Mouse (Mus musculus) CH12F3 (cell line): ENCODE results near the gene Ntrk3.

ENCODE experiments used
- in situ Hi-C: fragments of 300-500 bp; cut with MboI; formaldehyde crosslinking; loops from 2 replicates; pipeline ENCODE4 v1.14.3; 2020; ENCODE audit warnings: low sequenced_read_pairs

Gene Ntrk3

GRCm38 (mm10) chr7:78643667-78644066, 94.1 kb downstream of the Ntrk3 start:
- in situ Hi-C loops: no loop called here

DNA sequence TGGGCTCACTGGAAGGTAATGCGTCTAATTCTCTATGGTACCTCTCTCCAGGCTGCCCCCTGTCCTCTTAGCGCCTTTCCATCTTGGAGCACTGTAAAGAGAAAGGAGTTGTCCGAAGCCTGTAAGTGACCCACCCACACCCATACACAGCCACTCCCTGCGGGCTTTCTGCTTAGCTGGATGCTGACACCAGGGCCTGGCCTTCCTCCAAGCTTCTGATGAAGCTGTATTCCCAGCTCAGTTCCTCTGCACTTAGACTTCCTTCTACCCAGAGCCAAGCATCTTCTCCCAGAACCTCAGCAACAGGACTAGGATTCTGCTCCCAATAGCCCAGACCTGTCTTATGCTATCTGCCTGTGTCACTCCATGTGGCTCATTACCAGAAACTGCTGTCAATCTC, 114.1 kb downstream of the Ntrk3 start:
- in situ Hi-C loops: no loop called here

DNA sequence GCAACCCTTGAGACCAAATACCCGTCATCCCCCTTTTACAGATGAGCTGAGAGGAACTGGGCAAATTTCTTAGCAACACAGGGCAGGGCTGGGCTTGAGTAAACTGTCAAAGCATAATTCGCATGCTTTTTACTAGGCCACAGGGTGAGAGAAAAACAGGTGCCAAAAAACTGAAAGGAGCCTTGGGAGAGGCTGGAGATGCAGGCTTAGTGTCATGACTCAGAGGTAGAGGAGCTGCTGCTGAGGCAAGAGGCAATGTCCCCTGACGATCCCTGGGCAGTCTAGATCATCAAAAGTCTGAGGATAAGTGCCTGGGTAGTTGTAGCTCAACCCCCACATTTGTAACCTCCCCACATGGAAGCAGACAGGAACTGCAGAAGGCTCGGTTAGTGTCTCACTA, 116.7 kb downstream of the Ntrk3 start:
- in situ Hi-C loops: no loop called here

DNA sequence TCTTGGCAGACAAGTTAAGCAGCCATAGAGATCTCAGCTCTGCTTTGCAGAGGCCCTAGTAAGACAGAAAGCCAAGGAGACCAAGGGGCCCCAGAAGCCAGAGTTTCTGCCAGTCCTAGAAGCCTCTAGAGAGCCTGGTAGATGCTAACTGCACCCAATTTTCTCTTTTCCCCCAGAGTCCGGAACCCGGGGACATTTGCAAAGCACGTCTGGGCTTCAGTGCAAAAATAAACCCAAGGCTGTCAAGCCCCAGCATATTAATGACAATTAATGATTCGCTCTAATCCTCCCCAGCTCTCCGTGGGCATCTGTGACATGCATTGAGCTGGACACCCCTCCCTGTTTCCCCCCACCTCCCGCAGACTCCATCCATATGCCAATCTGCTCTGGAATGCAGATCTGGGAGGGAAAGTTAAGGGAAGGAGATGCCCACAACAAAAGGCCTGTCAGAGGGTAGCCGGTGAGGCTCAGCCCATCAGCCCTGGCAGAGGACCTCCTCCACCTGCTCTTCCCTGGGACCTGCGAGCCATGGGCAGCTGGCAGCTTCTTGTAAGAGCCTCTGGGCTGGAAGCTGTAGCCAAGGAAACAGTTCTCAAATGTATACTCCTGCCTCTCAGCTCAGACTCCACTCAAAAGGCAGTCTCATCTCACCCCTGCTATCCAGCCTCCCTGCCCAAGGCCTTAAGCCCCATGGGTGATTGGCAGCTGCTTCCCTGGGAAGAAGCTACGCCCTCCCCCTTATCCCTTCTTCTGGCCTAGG, 117.8 kb downstream of the Ntrk3 start:
- in situ Hi-C loops: no loop called here

GRCm38 (mm10) chr7:78605538-78606130, 132.2 kb downstream of the Ntrk3 start:
- in situ Hi-C loops: no loop called here

GRCm38 (mm10) chr7:78603922-78604321, 133.9 kb downstream of the Ntrk3 start:
- in situ Hi-C loops: no loop called here

DNA sequence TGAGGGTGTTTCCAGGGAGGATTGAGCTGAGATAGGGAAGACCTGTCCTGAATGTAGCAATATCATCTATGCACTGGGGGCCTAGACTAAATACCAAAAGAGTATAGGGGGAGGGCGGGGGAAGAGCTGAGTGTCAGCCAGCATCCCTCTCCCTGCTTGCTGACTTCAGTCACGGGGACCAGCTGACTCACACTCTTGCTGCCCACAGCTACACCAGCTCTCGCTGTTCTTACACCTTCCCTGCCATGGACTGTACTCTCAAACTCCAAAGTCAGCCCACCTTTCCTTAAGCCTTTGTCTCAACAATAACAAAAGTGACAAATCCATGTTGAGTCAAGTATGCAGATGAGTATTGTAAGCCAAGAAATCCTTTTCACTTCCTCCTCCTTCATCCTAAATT, 136.0 kb downstream of the Ntrk3 start:
- in situ Hi-C loops: no loop called here

DNA sequence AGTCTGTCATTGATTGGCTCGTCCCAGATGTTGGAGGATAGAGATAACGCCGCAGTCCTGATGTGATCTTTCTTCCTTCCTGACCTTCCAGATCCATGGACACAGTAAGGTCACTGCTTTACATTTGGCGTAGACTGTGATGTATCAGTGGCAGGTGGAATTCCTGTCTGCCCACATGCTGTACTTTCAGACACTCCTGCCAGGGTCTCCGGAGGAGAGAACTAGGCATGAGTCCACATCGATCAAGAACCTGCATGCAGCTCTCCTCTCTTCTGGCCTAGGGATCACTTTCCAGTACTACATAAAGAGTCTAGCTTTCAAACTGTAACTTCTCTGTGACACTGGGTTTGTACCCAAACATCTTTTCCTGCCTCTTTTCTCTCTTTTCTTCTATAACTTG, 136.9 kb downstream of the Ntrk3 start:
- in situ Hi-C loops: no loop called here

GRCm38 (mm10) chr7:78599941-78600677, 137.7 kb downstream of the Ntrk3 start:
- in situ Hi-C loops: no loop called here

GRCm38 (mm10) chr7:78598147-78598546, 139.7 kb downstream of the Ntrk3 start:
- in situ Hi-C loops: no loop called here

DNA sequence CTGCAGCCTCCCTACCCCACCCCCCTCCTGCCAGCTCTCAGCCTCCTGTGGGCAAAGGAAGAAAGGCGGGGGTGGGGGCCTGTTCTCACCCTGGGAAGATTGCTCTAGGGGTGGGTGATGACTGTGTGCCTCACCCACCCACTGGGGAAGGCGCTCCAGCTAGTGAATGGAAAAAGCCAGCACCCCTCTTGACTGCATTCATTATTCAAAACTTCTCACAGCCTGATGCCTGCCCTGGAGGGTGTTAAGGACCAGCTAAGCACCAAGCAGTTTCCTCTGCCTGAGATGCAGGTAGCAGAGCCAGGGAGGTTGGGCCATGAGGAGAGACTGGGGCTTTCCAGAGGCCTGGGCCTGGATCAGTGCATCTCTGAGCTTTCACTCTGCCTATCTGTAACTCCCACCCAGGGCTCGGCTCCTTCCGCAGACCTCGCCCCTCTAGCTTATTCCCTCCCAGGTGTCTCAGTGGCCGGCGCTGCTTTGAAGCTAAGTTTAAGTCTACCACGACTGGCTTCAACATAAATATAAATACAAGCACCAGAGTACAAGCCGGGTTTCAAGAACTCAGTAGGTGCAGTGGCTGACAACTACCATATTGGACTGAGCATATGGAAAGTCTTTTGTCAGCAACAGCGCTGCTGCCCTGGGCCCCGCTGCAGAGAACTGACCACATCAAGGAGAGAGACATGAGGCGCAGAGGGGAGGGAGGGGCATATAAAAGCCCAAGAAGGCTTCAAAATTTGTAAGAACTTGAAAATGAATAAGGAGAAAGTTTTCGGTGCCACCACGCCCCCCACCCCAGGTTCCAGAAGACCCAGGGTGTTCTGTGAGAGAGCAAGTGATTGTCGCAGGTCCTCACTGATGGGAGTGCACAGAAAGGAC, 140.3 kb downstream of the Ntrk3 start:
- in situ Hi-C loops: no loop called here

GRCm38 (mm10) chr7:78596556-78596955, 141.3 kb downstream of the Ntrk3 start:
- in situ Hi-C loops: no loop called here

- in situ Hi-C loops: no loop called here
These were observed 141.9 kb downstream of the Ntrk3 start for GRCm38 (mm10) chr7:78595895-78596294.

DNA sequence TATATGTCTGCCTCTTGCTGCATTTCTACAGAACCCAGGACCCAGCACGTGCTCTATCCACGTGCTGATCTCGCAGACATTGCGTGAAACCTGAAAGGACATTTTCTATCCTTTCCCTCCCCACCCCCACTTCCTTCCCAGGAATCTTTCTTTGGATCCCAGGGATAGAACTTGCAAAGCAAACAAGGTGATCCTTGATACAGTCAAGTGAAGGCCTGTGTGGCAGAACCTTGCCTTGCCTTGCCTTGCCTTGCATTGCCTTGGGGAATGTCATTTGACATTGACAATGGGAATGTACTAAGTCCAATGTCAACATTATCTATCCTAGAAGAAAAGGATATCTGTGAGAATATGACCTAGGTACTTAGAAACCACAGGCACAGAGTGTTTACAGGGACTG, 144.9 kb downstream of the Ntrk3 start:
- in situ Hi-C loops: no loop called here

- in situ Hi-C loops: no loop called here
These were observed 145.6 kb downstream of the Ntrk3 start for GRCm38 (mm10) chr7:78592172-78592571.

DNA sequence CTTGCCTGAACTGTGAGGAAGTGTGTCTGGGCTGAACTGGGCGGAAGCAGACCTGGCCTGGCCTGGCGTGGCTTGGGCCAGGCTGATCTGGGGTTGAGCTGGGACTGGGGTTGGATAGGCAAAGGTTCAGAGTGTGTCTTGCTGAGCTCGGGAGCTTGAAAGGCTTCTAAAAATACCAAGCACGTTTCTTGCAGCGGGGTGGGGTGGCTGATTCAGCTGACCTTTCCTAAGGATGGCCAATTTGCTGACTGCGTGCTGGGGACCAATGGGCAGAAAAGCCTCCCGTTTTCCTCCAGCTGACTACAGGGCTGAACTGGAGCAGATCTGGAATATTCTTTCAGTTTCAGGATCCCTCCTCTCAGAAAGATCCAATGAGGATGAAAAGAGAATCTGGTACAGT, 148.0 kb downstream of the Ntrk3 start:
- in situ Hi-C loops: no loop called here

GRCm38 (mm10) chr7:78586800-78587199, 151.0 kb downstream of the Ntrk3 start:
- in situ Hi-C loops: no loop called here

GRCm38 (mm10) chr7:78585960-78586359, 151.9 kb downstream of the Ntrk3 start:
- in situ Hi-C loops: no loop called here

DNA sequence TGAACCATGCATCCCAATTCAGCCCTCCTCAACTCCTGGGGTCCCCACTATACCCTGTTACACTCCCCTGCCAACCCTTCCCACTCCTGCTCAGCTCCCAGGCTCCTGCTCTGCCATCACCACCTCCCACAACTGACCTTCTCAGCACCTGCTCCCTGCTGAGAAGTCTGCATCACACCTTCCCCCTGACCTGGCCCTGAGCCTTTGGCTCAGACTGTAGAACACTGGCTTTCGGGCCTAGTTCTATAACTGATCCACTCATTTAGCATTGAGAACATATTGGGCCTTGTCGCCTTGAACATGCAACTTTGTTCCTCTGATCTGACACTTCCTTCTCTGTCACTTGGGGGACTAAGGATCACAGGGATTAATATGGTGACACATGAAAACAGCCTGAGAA, 152.9 kb downstream of the Ntrk3 start:
- in situ Hi-C loops: no loop called here

GRCm38 (mm10) chr7:78584499-78584898, 153.3 kb downstream of the Ntrk3 start:
- in situ Hi-C loops: no loop called here

DNA sequence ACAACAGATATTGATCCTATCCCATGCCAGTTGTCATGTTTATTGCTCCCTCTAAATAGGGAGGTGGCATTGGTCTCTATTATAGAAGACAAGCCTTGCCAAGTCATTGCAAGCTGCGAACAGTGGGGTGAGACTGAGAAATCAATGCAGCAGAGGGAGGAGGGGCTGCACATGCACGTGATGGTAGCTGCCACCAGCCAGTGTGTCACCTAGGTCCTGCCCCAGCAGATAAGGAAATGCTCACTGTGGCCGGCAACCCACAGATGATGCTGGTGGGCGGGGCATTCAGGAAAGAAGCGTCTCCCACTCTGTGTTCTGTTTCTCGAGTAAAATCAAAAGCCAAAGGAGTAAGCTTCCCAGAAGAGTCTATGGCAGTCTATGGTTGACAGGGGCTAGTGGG, 154.1 kb downstream of the Ntrk3 start:
- in situ Hi-C loops: no loop called here
